Mouse (Mus musculus): ENCODE measurements around the gene Glud1.
"Not testable (repeated sequence)": the region's sequence is repeated elsewhere in the genome, so short reads cannot be mapped to it uniquely, and the experiment has no call there.

Gene Glud1

DNA sequence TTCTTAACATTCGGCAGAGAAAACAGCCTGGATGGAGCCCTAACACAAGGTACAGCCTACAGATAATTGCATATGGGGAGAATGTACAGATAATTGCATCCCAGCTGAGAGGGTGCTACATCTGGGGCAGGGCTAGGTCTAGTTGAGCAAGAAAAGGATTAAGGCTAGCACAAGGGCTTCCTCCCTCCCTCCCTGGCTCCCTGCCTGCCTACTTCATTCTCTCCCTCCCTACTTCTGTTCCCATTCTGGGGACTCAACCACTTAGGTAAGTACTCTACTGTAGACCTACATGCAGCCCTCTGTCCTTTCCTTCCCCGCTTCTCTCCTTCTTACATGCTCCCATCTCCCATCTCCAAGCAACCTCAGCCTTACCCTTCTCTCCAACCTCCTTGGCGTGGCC, 42.8 kb downstream of the Glud1 start:
- DNase-seq (ENCODE audit: low spot score in 2 of 2): no peak

DNA sequence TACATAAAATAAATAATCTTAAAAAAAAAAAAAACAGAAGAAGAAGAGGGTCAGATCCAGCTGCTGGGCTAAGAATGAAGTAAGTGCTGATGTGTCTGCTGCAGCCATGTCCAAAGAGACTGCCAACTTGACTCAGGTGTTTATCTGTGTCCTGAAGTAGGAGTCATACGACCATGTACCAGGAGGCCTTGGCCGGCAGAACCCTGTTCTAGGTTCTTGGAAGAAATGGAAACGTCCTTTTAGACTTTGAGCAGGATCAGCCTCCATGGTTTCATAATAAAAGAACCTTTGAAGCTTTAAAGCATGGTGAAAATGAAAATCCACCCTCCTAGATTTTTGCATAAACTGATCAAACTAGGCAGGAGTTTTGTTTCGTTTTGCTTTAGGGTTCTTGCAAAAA, 43.9 kb downstream of the Glud1 start:
- no peak for DNase-seq (ENCODE audit: low spot score in 2 of 2)

DNA sequence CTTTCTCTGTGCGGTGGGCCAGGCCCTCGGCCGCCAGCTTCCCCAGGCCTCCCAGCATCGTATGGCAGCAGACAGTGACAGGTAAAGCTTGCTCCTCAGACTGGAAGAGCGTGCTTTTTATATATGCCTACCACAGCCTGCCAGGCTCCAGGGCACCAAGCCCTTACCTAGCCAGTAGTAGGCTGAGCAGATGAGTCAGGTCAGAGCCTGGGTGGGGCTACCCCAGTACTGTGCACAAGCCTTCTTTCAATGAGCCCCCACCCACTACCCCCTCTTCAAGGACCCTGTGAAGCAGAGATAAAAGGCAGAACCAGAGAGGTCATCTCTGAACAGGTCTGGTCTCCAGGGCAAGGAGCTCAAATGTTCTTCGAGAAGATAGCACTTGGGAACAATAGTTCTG, 44.8 kb downstream of the Glud1 start, which contains the start of gene Fam25c:
Fam25c (minus strand) TSS at position 133 of the 400 bp plus-strand sequence.
- DNase-seq (ENCODE audit: low spot score in 2 of 2): no peak

- no peak for DNase-seq (ENCODE audit: low spot score in 2 of 2)
Observed at GRCm38 (mm10) chr14:34357671-34358455, 47.3 kb downstream of the Glud1 start.

- no peak for DNase-seq (ENCODE audit: low spot score in 2 of 2)
Observed at GRCm38 (mm10) chr14:34359676-34360244, 49.2 kb downstream of the Glud1 start.

DNA sequence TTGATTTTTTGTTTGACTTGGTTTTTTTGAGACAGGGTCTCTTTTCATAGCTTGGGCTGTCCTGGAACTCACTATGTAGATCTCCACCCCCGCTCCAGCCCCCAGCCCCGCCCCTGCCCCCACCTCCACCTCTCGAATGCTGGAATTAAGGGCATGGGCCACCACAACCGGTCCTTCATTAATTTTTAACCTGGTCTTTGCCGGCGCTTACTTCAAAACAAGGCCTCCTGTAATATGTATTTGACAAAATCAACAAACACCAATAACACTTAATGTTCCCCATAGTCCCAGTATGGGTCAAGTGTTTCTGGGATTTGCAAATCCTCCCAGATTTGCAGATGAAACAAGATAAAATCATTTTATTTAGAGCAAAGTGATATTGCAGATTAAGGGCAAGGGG, 49.7 kb downstream of the Glud1 start:
- DNase-seq (ENCODE audit: low spot score in 2 of 2): no peak

- DNase-seq (ENCODE audit: low spot score in 2 of 2): no peak
Observed at GRCm38 (mm10) chr14:34362135-34362534, 51.6 kb downstream of the Glud1 start.

GRCm38 (mm10) chr14:34362726-34363445, 52.4 kb downstream of the Glud1 start:
- DNase-seq (ENCODE audit: low spot score in 2 of 2): peak in 1 of 2 experiments; percentile 62

- peak; percentile 76 to 86 for DNase-seq (ENCODE audit: low spot score in 2 of 2)
Observed at GRCm38 (mm10) chr14:34363490-34364253, 53.1 kb downstream of the Glud1 start.

DNA sequence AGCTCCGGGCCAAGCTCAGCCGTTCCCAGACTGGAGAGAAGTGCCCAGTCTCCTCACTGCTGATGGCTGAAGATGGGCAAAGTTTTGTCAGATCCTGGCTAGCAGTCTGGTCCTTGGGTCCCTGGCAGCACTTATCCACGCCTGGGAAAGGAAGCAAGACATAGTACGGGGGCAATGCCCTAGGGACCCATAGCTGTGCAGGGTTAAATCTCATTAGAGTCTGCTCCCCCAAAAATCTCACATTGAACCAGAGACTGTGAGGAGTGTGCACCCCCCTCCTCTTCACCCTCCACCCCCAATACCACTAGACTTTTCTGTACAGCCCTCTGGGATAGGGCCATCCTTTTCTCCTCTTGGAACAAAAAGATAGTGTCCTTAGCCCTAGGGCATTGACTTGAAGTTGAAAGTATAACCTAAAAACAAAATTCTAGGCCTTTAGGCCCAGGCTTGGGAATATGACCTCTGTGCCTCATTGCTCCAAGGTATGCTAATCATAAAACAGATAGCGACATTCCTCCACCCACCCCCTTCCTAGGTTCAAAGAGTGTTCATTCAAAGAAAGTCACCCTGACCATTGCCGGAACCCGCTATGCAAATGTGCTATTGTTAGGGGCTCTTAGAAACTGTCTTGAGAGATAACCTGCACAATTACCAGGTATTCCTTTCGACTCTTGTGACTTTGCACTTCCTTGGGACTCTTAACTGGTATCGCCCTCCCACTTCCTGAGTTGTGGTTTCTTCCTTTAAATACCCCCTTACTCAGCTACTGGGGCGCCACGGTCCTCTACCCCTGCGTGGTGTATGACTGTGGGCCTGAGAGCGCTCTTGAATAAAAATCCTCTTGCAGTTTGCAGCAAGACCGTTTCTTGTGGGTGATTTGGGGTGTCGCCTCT, 54.0 kb downstream of the Glud1 start:
- not testable (repeated sequence) for DNase-seq (ENCODE audit: low spot score in 2 of 2)

GRCm38 (mm10) chr14:34365147-34365507, 54.6 kb downstream of the Glud1 start:
- DNase-seq (ENCODE audit: low spot score in 2 of 2): no peak

- no peak for DNase-seq (ENCODE audit: low spot score in 2 of 2)
Observed at GRCm38 (mm10) chr14:34370203-34370602, 59.7 kb downstream of the Glud1 start.

GRCm38 (mm10) chr14:34370921-34371320, 60.4 kb downstream of the Glud1 start:
- DNase-seq (ENCODE audit: low spot score in 2 of 2): no peak

- DNase-seq (ENCODE audit: low spot score in 2 of 2): no peak
Observed at GRCm38 (mm10) chr14:34371763-34372162, 61.2 kb downstream of the Glud1 start.

DNA sequence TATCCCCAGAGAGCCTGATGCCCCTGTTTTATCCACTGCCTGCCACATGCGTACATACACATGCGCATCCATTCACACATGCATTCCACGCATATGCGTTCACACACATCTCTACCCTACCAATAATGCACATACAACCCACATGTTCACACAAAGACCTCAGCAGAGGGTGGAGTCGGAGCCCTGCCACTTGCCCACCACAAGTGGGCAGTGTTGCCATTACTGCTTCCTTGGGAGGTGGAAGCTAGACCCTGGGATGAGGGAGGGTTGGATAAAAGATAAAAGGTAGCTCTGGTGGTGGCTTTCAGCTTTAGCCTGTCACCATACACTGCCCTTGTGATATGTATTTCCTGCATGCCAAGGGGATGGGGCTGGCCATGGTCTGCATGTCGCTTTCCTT, 62.1 kb downstream of the Glud1 start:
- peak; percentile 43 to 71 for DNase-seq (ENCODE audit: low spot score in 2 of 2)

- DNase-seq (ENCODE audit: low spot score in 2 of 2): no peak
Observed at GRCm38 (mm10) chr14:34373581-34373980, 63.1 kb downstream of the Glud1 start.

DNA sequence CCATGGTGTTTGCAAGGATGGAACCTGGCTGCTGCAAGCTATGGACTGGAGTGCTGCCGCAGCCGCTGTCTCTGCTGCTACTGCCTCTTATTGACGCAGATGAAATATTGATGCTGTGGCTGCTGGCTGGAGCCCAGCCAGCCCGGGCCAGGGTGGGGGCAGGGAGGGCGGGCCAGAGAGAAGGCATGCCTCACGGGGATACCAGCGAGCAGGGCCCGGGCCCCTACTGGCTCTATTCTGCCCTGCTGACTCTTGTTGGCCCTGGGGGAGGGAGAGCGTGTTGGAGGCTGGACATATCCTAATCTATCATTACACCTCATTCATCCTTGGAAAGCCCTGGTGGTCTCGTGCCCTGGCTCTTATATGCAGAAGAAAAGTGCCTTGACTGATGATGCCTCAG, 64.0 kb downstream of the Glud1 start, which contains the start of gene Sncg:
Sncg (minus strand) TSS at position 213 of the 400 bp plus-strand sequence.
- DNase-seq (ENCODE audit: low spot score in 2 of 2): no peak

DNA sequence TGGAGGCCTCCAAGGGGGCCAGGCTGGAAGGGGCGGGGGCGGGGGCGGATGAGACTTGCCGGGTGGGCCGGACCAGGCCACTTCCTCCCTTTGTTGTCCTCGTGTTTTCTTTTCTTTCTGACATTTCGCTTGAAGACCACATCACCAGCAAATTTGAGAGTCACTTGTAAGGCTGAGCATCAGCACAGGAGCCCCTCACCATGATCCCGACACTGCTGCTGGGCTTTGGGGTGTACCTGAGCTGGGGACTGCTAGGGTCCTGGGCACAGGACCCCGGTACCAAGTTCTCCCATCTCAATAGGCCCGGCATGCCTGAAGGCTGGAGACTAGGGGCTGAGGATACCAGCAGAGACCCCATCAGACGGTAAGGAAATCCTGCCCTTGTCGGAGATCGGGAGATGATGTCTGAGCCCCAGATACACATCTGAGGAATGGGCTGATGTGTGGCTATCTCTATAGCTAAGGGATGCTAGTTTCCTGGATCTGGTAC, 64.9 kb downstream of the Glud1 start, which contains the start of gene Mmrn2:
Mmrn2 (plus strand) TSS at position 51 of the 490 bp plus-strand sequence.
- DNase-seq (ENCODE audit: low spot score in 2 of 2): no peak

GRCm38 (mm10) chr14:34375941-34376340, 65.4 kb downstream of the Glud1 start:
- no peak for DNase-seq (ENCODE audit: low spot score in 2 of 2)

DNA sequence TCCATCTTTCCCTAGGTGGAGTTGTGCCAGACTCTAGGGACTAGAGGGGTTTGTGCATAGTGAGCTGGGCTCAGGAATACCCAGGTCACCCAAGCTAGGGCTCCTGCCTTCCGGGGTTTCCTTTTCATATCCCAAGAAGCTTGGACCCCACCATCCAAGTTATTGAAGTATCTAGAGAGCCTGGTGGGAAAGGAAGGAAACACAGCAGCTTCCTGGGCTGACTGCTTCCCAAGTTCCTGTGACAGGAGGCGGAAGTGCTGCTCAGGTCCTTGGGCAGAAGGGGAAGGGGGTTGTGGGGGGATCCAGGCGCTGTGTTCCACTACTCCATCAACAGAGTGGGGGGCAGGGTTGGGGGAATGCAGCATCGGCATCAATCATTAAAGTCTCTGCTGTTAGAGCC, 66.6 kb downstream of the Glud1 start:
- no peak for DNase-seq (ENCODE audit: low spot score in 2 of 2)

Measured in urinary bladder, postnatal 4 days (tissue).